ENCODE assay signal across 12 mouse cellular contexts in the genomic region with DNA sequence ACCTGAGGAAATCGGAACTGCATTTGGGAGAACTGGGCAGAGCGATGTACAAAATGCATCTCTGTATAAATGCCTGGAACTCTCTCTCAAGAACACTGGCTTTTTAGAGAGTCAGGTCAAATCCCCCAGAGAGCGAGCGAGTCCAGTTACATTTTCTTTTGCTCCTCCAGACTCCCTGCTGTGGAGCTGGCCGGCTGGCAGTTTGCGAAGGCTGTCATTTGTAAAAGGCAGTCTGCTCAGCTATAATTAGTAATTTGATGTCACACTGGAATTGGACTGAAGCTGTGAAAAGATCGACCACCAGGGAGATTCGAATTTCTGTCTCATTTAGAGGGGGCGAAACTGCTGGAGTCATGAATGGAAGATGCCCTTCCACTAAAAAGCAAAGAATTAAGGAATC.
DNase-seq lines count a peak whose midpoint lies in the region; ATAC-seq and TF ChIP-seq lines count a peak whose summit lies in the region.
"Had no signal": no experiment of that assay in that cellular context is flagged by ENCODE, and none has a peak within 500 bp of the region (broad histone marks: within the 10 kb centered on the region; RNA-seq: fewer than 3 reads in every experiment).

No protein-coding gene starts in this region.

- H3K36me3 ChIP-seq in intestine, embryonic 14.5 days (ENCODE audit: control insufficient read depth, insufficient read depth, low read length) = peaks cover 9% of the 10 kb centered on the region; the same call in 1 of the 2 replicates
- H3K36me3 ChIP-seq in intestine, postnatal 0 days (ENCODE audit: control insufficient read depth, insufficient read depth) = no peaks in the 10 kb centered on the region
- no peaks in the 10 kb centered on the region for H3K36me3 ChIP-seq in hindbrain, embryonic 12.5 days

- H3K4me2 ChIP-seq in intestine, embryonic 14.5 days (ENCODE audit: low read length) = no peak overlapping the region
- H3K4me2 ChIP-seq in intestine, postnatal 0 days (replicated peaks; ENCODE audit: low read depth) = no peak overlapping the region
- H3K4me2 ChIP-seq in hindbrain, embryonic 12.5 days (replicated peaks) = no peak overlapping the region
- H3K4me2 ChIP-seq: neural tube, embryonic 13.5 days had no signal

- H3K4me3 ChIP-seq in intestine, embryonic 14.5 days (ENCODE audit: low read depth, low read length) = no peak overlapping the region
- H3K4me3 ChIP-seq in intestine, postnatal 0 days (ENCODE audit: low read depth, low read length) = no peak overlapping the region
- H3K4me3 ChIP-seq in hindbrain, embryonic 12.5 days = no peak overlapping the region
- H3K4me3 ChIP-seq: neural tube, embryonic 13.5 days had no signal

- H3K4me1 ChIP-seq in intestine, embryonic 14.5 days (replicated peaks; ENCODE audit: control insufficient read depth, insufficient read depth, low read length) = no peaks in the 10 kb centered on the region
- H3K4me1 ChIP-seq in intestine, postnatal 0 days (replicated peaks; ENCODE audit: control insufficient read depth, insufficient read depth, low read length) = no peaks in the 10 kb centered on the region
- H3K4me1 ChIP-seq in hindbrain, embryonic 12.5 days = peaks cover 11% of the 10 kb centered on the region

- TF ChIP-seq CTCF in intestine, postnatal 0 days (IDR thresholded peaks at IDR 0.05; ENCODE audit: low read depth) = no peak
- no peak for TF ChIP-seq CTCF in brain, embryonic 14.5 days (IDR thresholded peaks at IDR 0.05; ENCODE audit: borderline replicate concordance, extremely low read depth, insufficient read depth, insufficient read length)

- DNase-seq in intestine, embryonic 14.5 days (ENCODE audit: low spot score) = peak; percentile 34
- peak; percentile 83 for DNase-seq in brain, embryonic 14.5 days (ENCODE audit: low read depth)
- DNase-seq in embryo, embryonic 10 days (ENCODE audit: low spot score) = peak; percentile 55
- no peak for DNase-seq in adipocyte (ENCODE audit: low spot score)
- no peak for DNase-seq in adrenal gland, postnatal 10 days
- DNase-seq in adrenal gland, adult 2 months = no peak
- DNase-seq: gastrocnemius, postnatal 10 days; kidney, adult 9 months; thymus, postnatal 4 days had no signal

- no peak for TF ChIP-seq POLR2A in brain, embryonic 14.5 days (IDR thresholded peaks at IDR 0.05; ENCODE audit: borderline replicate concordance, extremely low read depth, insufficient read depth, insufficient read length, poor library complexity, severe bottlenecking)

- H3K27ac ChIP-seq in intestine, embryonic 14.5 days (ENCODE audit: low read depth) = no peak overlapping the region
- no peak overlapping the region for H3K27ac ChIP-seq in intestine, postnatal 0 days (ENCODE audit: low read depth, low read length)
- H3K27ac ChIP-seq in hindbrain, embryonic 12.5 days = 0 out of 2 replicates have a peak overlapping the region, but pooled peaks have one; percentile 35
- H3K27ac ChIP-seq: neural tube, embryonic 13.5 days had no signal

- ATAC-seq in intestine, embryonic 14.5 days (replicated peaks; ENCODE audit: low FRiP score, low TSS enrichment, low read depth) = no peak
- no peak for ATAC-seq in intestine, postnatal 0 days
- 0 out of 2 replicates have a peak, but pooled peaks have one; percentile 27 for ATAC-seq in hindbrain, embryonic 12.5 days (ENCODE audit: low FRiP score)

- no peaks in the 10 kb centered on the region for H3K9me3 ChIP-seq in intestine, embryonic 14.5 days (ENCODE audit: control insufficient read depth, low read length)
- H3K9me3 ChIP-seq in intestine, postnatal 0 days (ENCODE audit: control insufficient read depth) = no peaks in the 10 kb centered on the region
- no peaks in the 10 kb centered on the region for H3K9me3 ChIP-seq in hindbrain, embryonic 12.5 days (replicated peaks)
- H3K9me3 ChIP-seq: neural tube, embryonic 13.5 days had no signal

- H3K27me3 ChIP-seq in intestine, embryonic 14.5 days (replicated peaks; ENCODE audit: control insufficient read depth, insufficient read depth, low read length) = no peaks in the 10 kb centered on the region
- no peaks in the 10 kb centered on the region for H3K27me3 ChIP-seq in intestine, postnatal 0 days (replicated peaks; ENCODE audit: control insufficient read depth, insufficient read depth, low read length)
- H3K27me3 ChIP-seq in hindbrain, embryonic 12.5 days = no peaks in the 10 kb centered on the region
- H3K27me3 ChIP-seq: neural tube, embryonic 13.5 days had no signal

- 63% methylated on average over 9 of the region's 9 CpGs for WGBS in intestine, embryonic 14.5 days
- WGBS in intestine, postnatal 0 days = 68% methylated on average over 9 of the region's 9 CpGs
- 13% methylated on average over 9 of the region's 9 CpGs for WGBS in hindbrain, embryonic 12.5 days

- no peak overlapping the region for H3K9ac ChIP-seq in intestine, embryonic 14.5 days (ENCODE audit: low read length)
- no peak overlapping the region for H3K9ac ChIP-seq in intestine, postnatal 0 days (ENCODE audit: low read depth, low read length)
- no peak overlapping the region for H3K9ac ChIP-seq in hindbrain, embryonic 12.5 days
- H3K9ac ChIP-seq: neural tube, embryonic 13.5 days had no signal

Comparison
In these comparisons a context has a peak if more than half of its experiments do, and no peak if none do; other contexts are left out.
1. DNase-seq: peak in intestine, embryonic 14.5 days (single experiment), brain, embryonic 14.5 days (single experiment) and embryo, embryonic 10 days (single experiment); none in adipocyte (single experiment), adrenal gland, postnatal 10 days (single experiment) and adrenal gland, adult 2 months (single experiment).